Mouse (Mus musculus) cortical plate, adult 2 months (tissue): Measurements from ENCODE around the gene Ephb1. TPM values are rescaled to one million over a fixed set of nuclear protein-coding genes. Genes with fewer than 3 reads are reported as not detected.

Experiments used
- H3K27ac ChIP-seq: fragments of 200-500 bp; 2 replicates; pipeline ENCODE4 v1.5.1; 2012; ENCODE audit warnings: low read length, control low read depth, inconsistent platforms; ENCODE audit not compliant: insufficient read depth
- H3K4me1 ChIP-seq: fragments of 200-500 bp; 2 replicates; pipeline ENCODE4 v1.6.1; 2011; ENCODE audit warnings: low read length; ENCODE audit not compliant: control insufficient read depth, insufficient read depth
- H3K4me3 ChIP-seq: fragments of 200-500 bp; 2 replicates; pipeline ENCODE4 v1.5.1; 2011; ENCODE audit warnings: mild to moderate bottlenecking, low read length, control low read depth; ENCODE audit not compliant: insufficient read depth
- CTCF ChIP-seq: fragments of 200-500 bp; IDR thresholded peaks from 2 replicates; pipeline ENCODE4 v1.5.1; 2011; ENCODE audit warnings: mild to moderate bottlenecking, control low read depth, low read length; ENCODE audit not compliant: insufficient read depth; ENCODE audit errors: extremely low read depth
- POLR2A ChIP-seq: fragments of 200-500 bp; IDR thresholded peaks from 2 replicates; pipeline ENCODE4 v1.6.1; 2011; ENCODE audit warnings: mild to moderate bottlenecking, low read length, control low read depth; ENCODE audit not compliant: insufficient read depth; ENCODE audit errors: extremely low read depth
- polyA plus RNA-seq: library from polyadenylated mRNA; depleted of rRNA; stranded (reverse); fragments of >200 nt; gene quantifications from 2 replicates; pipeline ENCODE4 v1.2.3, GENCODE M21; 2012; rRNA removed

Gene Ephb1
- 28.9 and 30.8 TPM in 2 replicates for polyA plus RNA-seq

DNA sequence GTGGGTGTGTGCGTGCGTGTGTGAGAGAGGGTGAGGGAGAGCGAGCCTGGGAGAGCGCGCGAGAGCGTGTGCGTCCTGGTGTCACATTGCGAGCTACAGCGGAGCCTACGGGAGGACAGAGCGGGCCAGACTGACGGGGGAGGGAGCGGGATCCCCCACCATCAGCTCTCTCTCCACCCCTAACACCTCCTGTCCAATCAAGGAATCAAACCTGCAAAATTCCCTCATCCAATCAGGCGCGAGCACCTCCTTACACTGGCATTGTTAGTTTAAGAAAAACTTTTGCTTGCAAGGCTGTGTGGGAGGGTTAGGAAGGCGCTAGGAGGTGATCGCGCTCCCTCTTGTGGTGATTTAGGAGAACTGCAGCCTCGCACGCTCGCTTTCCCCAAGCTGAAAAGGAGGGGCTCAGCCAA, at the start of gene Ephb1:
Gene Ephb1, minus strand, starts transcription at position 133 of the 413 bp plus-strand sequence.
- peak within 1 kb of the TSS; percentile 50 for H3K4me3 ChIP-seq
- TF ChIP-seq POLR2A (peak; percentile 97), CTCF (peak; percentile 98)
- no peaks in the 10 kb centered on the region for H3K4me1 ChIP-seq
- peak within 1 kb of the TSS; percentile 3; the same call in 1 of the 2 replicates for H3K27ac ChIP-seq

DNA sequence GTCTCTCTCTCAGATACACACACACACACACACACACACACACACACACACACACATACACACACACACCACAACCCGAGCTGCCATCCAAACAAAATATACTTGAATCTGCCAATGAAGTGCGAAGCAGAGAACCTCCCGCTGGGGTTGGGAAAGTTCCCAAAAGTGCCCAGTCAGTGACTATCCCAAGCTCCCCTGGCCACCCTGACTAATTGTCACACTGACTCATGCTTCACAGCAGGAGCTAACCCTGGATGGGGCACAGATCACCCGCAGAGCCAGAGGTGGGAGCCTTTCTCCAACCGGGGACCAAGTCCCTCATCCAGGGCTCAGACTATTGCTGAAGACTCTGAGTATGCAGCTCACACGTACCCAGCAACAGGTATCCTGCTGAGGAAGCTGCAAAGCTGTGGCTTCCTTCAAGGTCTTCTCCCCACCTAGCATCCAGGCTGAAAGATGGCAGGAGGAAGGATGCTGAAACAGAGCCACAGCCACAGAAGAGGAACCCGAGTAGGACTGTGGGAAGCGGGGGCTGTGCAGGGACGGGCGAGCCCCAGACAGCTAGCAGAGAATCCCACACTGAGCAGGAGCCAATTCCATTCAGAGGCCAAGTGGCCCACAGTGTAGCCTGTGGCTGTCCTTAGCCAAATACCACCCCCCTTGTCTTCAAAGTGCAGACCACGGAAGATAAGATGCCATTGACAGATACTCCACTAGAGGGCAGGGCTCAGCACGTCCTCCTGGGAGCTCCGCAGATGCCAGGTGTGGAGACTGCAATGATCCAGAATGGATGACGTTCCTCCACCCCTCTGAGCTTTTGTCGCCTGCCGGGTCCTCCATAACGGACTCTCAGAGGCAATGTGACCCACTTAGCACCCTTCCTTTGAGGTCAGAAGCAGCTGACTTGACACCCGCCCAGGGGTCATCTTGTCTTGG, 48.9 kb upstream of the Ephb1 start:
- Histone ChIP-seq H3K4me3 (no peak overlapping the region), H3K27ac (no peak overlapping the region), H3K4me1 (no peaks in the 10 kb centered on the region)
- no peak for TF ChIP-seq POLR2A
- peak; percentile 85 for TF ChIP-seq CTCF

DNA sequence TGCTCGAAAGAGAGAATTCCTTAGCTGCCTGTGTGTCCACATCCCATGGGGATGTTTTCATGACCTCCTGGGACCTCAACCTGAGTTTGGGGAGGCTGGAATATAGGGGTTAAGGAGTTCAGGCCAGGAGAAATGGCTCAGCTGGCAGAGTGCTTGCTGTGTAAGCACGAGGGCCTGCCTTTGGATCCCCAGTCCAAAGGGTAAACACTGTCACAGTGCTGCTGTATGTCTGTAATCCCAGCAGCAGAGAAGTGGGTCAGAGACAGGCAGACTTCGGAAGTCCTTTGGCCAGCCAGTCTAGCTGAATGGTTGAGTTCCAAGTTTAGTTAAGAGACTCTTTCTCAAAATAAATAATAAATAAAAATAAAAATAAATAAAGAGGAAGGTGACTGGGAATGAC, 48.2 kb upstream of the Ephb1 start:
- no peak overlapping the region for H3K27ac ChIP-seq
- TF ChIP-seq POLR2A (no peak), CTCF (no peak)

DNA sequence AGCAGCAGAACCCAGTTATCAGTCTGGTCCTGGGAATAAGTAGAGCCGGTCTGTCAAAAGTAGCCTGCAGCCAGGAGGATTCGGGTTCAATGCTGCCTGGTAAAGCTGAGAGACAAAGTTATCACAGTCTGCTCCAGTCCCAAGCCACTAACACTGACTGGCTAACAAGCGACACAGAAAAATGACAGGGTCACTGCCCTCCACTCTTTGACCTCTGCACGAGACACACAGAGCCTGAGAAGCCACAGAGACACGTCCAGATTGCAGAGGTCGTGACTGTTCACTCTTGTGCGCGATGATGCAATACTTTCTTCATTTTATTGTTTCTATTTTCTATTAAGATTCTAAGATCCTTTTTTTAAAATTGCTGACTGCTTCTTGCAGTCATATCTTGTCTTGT, 33.8 kb upstream of the Ephb1 start:
- H3K4me1 ChIP-seq = no peaks in the 10 kb centered on the region
- TF ChIP-seq CTCF (no peak), POLR2A (no peak)
- H3K27ac ChIP-seq = no peak overlapping the region
- no peak overlapping the region for H3K4me3 ChIP-seq

More for the DNA sequence above, 48.2 kb upstream of the Ephb1 start:
- Histone ChIP-seq H3K4me1 (no peaks in the 10 kb centered on the region), H3K4me3 (no peak overlapping the region)

DNA sequence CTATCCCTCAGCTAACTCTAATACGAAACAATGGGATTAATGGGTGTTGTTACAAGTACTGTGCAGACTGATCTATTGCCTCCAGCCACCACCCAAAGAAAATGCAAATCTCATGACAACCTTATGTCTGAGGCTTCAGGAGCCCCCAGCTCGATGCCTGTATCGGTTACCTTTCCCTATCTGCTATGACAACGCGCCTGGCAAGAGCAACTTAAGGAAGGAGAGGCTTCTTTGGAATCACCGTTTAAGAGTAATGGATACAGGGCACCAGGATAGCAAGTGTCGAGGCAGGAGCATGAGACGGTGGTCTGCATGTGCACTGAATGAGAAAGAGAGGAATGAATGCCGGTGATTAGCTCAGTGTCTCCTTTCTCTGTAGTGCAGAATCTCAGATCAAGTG, 32.3 kb upstream of the Ephb1 start:
- Histone ChIP-seq H3K4me3 (no peak overlapping the region), H3K4me1 (no peaks in the 10 kb centered on the region), H3K27ac (no peak overlapping the region)
- TF ChIP-seq POLR2A (no peak), CTCF (no peak)

DNA sequence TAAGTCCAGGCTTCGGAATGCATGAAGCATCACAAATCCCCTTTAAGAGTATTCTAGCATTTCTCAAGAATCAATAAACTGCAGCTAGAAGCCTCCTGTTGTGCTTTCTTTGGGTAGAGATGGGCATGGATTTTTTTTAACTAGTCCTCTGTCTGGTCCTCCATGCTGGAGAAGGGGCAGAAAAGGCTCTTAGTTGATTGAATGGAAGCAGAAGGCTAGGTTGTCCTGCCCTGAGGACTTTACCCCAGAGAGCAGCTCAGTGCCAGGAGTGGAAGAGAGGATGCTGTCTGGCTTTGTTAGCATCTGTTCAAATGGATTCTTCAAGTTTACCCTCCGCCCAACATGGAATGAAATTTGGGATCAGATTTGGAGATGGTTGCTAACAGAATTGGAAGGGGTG, 25.7 kb upstream of the Ephb1 start:
- no peaks in the 10 kb centered on the region for H3K4me1 ChIP-seq
- no peak overlapping the region for H3K4me3 ChIP-seq
- TF ChIP-seq CTCF (no peak), POLR2A (no peak)
- no peak overlapping the region for H3K27ac ChIP-seq

DNA sequence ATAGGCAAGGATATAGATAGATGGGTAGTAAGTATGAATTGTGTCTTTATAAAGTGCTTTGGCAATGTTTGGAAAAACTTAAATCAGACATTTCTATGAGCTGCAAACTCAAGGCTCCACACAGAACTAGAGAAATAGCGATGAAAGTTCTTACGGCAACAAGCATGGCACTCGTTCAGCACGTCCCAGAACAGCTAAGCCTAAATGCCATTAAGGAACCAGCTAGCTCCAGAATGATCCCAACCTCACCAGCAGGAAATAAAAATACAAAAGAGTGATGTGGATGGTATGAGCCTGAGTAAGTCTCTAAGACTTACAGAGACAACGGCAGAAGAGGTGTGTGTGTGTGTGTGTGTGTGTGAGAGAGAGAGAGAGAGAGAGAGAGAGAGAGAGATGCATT, 20.2 kb upstream of the Ephb1 start:
- H3K4me1 ChIP-seq = no peaks in the 10 kb centered on the region
- H3K27ac ChIP-seq = no peak overlapping the region
- H3K4me3 ChIP-seq = no peak overlapping the region
- TF ChIP-seq CTCF (no peak), POLR2A (no peak)

DNA sequence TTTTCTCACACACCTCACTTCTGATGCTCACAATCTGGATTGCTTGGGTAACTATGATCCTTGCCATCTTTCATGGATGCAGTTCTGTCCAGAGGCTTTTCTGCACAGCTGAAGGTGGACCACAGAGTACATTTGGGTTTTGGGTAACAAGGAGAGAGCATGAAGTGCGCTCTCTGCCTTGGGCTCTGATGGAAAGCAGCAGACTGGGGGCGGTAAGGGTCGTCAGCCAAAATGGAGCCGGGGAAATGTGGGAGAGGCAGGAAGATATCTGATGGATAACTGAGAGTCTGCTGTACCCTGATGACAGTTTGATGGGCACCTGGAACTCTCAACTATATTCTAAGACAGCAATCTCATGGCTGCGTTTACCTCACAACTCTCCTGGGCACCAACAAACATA, 19.4 kb upstream of the Ephb1 start:
- H3K27ac ChIP-seq = no peak overlapping the region
- H3K4me3 ChIP-seq = peak overlapping the region; percentile 20; the same call in 1 of the 2 replicates
- H3K4me1 ChIP-seq = no peaks in the 10 kb centered on the region
- TF ChIP-seq POLR2A (no peak), CTCF (no peak)

DNA sequence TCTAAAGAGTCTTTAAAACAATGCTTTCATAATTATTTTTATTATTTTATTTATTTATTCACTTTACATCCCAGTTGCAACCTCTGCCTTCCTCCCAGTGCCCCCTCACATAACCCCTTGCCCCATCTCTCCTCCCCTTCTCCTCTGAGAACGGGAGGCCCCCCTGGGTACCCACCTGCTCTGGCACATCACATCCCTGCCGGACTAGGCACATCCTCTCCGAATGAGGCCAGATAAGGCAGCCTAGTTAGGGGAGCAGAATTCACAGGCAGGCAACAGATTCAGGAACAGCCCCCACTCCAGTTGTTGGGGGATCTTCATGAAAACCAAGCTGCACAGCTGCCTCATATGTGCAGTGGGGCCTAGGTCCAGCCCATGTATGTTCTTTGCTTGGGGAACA, 17.4 kb upstream of the Ephb1 start:
- no peak for TF ChIP-seq POLR2A
- no peak for TF ChIP-seq CTCF
- Histone ChIP-seq H3K27ac (no peak overlapping the region), H3K4me3 (no peak overlapping the region), H3K4me1 (no peaks in the 10 kb centered on the region)
